Mouse (Mus musculus) skeletal muscle tissue, postnatal 0 days (tissue): Measurements from ENCODE around the gene Dhx29. TPM values are rescaled to one million over a fixed set of nuclear protein-coding genes. Genes with fewer than 3 reads are reported as not detected.

Experiments
- polyA plus RNA-seq: library from polyadenylated mRNA; unstranded; fragments of >200 nt; fragmentation: Nextera tagmentation; extraction: Ambion mirVana; gene quantifications from 2 replicates; pipeline ENCODE4 v1.2.1, GENCODE M21; 2015

Gene Dhx29
- polyA plus RNA-seq = 10.7 and 12.0 TPM in 2 replicates

DNA sequence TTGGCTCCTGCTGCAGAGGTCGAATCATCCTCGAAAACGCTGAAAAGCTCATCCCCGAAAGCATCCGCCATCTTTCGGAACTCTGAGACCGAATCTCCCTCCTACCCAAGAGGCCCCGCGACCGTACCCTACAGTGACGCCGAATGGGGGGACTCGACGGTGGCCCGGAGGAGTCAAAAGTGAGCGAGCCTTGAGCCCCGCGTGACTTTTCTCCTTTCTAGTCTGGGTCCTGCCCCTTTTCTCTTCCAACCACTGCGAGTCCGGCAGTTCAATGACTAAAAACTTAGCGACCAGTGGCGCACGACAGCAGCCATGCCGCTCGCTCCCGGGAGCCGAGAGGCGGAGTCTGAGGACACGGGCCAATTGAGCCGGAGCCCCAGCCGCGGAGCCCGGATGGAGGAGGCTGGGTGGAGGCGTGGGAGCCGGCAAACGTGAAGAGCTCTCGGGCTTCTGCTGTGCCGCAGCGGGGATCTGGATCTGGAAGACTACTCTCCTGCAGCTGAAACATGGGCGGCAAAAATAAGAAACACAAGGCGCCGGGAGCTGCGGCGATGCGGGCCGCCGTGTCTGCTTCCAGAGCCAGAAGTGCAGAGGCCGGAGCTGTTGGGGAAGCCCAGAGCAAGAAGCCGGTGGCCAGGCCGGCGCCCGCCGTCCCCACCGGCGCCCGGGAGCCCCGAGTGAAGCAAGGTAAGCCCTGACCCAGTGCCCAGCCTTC is at the start of gene Dhx29, which contains the start of gene Mtrex:
Gene Dhx29 (plus strand): TSS at position 168 of the 715 bp plus-strand sequence.
Gene Mtrex (minus strand): TSS at position 112 of the 715 bp plus-strand sequence.

DNA sequence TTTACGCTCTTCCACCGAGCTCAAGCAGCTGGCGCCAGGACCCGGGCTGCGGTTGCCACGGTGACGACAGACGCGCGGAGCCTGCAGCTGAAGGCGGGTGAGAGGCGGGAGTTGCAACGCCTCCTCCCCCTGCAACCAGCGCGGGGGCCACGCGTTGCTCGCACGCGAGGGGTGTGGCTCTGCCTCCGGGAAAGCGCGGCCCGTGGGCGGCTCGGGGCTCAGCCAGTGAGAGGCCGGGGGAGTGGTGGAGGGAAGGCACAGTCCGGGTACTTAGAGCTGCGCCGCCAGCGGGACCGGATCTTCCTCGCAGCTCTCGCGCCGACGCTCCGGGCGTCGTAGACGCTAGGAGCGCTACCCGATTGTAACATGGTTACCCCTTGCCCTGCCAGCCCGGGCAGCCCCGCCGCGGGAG is 60.3 kb downstream of the Dhx29 start, which contains the start of gene Ccno:
Gene Ccno (plus strand): TSS at position 271 of the 412 bp plus-strand sequence.

DNA sequence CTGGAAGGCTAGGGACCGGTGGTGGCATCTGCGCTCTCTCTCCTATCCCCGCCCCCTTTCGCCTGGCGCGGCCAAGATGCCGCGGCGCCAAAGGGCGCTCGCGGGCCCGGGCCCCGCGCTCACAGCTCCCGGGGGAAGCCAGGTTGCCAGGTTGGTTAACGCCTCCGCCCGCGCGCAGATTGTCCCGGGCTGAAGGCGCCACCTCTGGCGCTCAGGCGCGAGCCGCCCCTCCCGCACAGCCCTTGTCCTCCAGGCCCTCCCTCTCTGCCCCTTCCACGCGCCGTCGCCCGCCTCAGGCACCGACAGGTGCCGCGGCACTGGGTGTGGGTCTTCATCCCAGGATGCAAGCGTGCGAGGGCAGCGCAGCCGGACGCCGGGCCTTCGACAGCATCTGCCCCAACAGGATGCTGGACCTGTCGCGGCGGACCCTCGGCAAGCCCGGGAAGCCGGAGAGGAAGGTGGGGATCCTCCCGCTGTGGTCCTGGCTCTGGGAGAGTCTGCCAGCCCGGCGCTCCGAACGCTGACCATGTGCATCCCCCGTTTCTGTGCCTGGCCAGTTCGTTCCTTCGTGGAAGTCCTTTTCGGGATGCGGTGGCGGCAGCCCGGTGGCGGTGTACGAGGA is 66.4 kb downstream of the Dhx29 start, which contains the start of gene Mcidas:
Gene Mcidas (plus strand): TSS at position 315 of the 622 bp plus-strand sequence.

Other genes starting within 250 kb of the Dhx29 start
- 169 and 173 TPM in 2 replicates for gene Plpp1, start 126.7 kb upstream of the Dhx29 start, polyA plus RNA-seq
- 24.7 and 25.8 TPM in 2 replicates for gene Mtrex, start 56 bp upstream of the Dhx29 start, polyA plus RNA-seq
- gene Ccno, start 60.3 kb downstream of the Dhx29 start, polyA plus RNA-seq = 0.15 and 0.24 TPM in 2 replicates
- not detected in 2 replicates for gene Mcidas, start 66.4 kb downstream of the Dhx29 start, polyA plus RNA-seq
- not detected in 2 replicates for gene Cdc20b, start 107.7 kb downstream of the Dhx29 start, polyA plus RNA-seq
- gene Gpx8, start 119.0 kb downstream of the Dhx29 start, polyA plus RNA-seq = 70.2 and 104 TPM in 2 replicates
- gene Gzma, start 173.5 kb downstream of the Dhx29 start, polyA plus RNA-seq = 0.33 and 0.40 TPM in 2 replicates